Mouse (Mus musculus) mouse embryonic stem cell (cell line): ENCODE data around the gene Rras.

Experiments used
- in situ Hi-C, 2 experiments: fragments of 300-500 bp; cut with MboI; formaldehyde crosslinking; loops; 1 replicate in 1 of 2; 3 replicates in 1 of 2; pipeline ENCODE4 v1.14.3; 2019 to 2020; ENCODE audit warnings: low sequenced_read_pairs in 2 of 2, low pct_unique_long_range_greater_than_20kb in 1 of 2, mixed read lengths in 1 of 2; ENCODE audit not compliant: unreplicated experiment in 1 of 2

The Rras gene

DNA sequence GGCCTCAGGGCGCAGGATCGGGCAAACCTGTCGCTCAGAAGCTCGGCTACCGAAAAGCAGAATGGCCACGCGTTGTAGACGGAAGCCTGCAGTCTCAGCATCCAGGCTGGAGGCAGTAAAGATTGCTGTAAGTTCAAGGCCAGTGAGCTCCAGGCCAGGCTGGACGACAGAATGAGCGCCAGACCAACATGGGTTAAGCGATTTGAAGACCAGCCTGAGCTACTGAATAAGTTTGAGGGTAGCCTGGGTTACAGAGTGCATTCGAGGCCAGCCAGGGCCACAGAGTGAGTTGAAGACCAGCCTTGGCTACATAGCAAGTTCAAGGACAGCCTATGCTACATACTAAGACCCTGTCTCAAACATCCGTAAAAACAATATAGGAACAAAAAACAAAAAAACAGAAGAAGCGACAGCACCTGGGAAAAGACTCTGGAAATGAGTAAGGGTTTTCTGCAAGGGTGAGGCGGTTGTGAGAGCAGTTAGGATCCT lies 19.8 kb upstream of the Rras start:
- in situ Hi-C loops, result no loop called here

DNA sequence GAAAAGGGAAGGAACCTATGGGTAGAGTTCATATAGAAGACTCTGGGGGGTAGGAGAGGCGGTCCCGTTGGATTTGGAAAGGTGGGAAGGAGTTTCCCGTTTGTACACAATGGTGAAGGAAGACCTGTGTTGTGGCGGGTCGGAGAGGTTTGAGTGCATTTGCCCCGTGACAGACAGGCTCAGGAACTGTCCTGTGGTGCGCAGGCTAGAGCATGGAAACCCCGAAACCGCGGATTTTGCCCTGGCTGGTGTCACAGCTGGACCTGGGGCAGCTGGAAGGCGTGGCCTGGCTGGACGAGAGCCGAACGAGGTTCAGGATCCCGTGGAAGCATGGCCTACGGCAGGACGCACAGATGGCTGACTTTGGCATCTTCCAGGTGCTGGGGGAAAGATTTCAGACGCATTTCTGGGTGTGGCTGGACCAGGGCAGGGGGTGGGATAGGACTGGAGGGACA lies 19.2 kb upstream of the Rras start, which contains the start of gene Bcl2l12:
TSS of gene Bcl2l12 (minus strand) at position 212 of the 455 bp plus-strand sequence.
- in situ Hi-C loops, result no loop called here

DNA sequence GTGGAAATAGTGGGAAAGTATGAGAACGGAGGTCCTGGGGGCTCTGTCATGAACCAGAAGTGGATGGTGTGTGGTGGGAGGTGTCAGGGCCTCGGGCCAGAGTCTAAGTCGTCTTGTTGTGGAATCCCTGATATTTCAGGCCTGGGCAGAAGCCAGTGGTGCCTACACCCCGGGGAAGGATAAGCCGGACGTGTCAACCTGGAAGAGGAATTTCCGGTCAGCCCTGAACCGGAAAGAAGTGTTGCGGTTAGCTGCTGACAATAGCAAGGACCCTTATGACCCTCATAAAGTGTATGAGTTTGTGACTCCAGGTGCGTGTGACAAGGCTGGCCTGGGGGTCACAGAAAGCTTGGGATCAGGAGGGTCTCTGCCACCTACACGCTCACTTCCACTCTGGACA lies 18.0 kb upstream of the Rras start:
- in situ Hi-C loops, result no loop called here

DNA sequence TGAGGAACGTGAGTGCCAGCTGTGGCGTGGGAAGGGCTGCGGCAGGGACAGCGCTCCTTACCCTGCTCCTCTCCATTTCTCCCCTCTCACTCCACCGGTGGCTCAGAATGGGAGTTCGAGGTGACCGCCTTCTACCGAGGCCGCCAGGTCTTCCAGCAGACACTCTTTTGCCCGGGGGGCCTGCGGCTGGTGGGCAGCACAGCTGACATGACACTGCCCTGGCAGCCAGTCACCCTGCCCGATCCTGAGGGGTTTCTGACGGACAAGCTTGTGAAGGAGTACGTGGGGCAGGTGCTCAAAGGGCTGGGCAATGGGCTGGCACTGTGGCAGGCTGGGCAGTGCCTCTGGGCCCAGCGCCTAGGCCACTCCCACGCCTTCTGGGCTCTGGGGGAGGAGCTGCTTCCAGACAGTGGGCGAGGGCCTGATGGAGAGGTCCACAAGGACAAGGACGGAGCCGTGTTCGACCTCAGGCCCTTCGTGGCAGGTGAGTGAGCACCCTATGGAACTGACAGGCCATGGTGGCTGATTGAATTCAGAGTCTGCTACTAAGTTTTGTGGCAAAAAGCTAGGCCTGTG lies 17.1 kb upstream of the Rras start:
- in situ Hi-C loops, result no loop called here

DNA sequence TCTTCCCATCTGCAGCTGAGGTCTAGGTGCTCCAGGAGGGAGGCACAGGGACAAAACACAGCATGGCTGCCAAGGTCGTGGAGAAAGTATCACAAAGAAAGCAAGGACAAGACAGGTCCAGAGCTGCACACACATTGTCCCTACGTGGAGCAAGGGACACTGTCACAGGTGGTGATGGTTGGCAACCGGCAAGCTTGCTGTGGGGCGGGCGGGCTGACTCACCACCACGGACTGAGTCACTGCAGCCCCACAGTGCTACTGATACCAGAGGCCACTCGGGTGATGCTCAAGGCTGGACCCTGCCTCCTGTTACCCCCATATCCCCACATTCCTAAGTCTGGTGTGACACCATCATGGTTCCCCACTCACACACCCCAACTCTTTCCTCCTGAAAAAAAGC lies 15.3 kb upstream of the Rras start:
- in situ Hi-C loops, result no loop called here

DNA sequence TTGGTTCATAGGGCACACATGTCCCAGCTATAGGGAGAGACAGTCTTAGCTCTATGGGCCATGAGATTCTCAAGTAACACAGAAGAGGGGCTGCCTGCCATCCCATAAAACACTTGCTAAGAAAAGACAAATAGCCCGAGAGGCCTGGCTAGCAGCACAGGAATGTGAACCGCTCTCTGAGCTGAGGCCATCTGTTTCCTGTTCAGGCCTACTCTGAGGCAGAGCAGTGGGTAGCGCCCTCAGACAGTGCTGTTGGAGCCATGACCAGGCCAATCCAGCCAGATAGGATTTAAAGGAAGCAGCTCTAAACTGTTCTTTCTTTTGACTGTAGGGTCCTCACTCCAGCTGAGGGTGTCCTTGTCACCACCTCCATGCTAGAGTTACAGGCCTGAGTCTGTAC lies 13.2 kb upstream of the Rras start:
- in situ Hi-C loops, result no loop called here

DNA sequence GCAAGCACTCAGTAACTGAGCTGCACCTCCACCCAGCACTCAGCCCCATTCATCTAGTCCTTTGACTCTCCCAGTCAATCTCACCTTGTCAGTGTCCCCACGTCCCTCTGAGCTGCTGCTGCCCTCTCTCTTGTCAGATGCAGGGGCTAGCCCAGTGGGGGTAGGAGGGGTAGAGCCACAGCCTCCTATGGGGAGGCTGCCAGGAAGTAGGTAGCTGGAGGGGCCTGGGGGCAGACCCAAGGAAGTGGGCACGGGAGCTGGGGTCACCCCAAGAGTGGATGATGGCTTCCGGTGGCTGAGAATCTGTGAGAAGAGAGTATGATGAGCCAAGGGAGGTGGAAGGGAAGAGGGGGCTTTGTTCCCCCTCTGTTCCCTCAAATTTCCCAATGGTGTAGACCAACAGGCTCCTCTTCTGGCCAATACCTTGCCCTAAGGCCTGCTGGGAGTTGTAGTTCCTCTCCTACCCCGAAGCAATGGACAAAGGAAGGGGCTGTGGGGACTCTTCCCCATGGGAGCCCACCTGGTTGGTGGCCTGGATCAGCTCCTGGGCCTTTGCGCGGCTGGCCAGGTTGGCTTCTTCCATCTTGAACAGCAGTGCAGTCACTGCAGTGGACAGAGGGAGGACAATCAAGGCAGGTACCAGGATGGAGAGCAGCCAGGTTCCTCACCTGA lies 12.3 kb upstream of the Rras start:
- in situ Hi-C loops, result no loop called here

DNA sequence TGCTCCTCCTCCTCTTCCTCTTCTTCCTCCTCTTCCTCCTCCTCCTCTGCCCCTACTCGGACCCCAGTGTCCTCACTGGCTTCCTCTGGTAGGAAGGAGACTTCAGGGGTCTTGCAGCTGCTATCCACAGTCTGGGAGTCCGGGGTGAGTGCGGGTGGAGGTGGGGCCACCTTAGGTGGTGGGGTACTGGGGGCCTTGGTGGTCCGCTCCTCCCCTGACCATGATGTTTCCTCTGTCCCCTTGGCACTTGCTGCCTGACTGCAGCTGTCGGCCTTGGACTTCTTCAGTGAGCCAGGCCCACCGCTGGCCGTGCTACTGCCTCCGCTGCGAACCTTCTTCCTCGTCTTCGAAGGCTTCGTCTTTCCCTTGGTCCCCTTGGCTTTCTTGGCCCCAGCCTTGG lies 11.3 kb upstream of the Rras start:
- in situ Hi-C loops, result no loop called here

DNA sequence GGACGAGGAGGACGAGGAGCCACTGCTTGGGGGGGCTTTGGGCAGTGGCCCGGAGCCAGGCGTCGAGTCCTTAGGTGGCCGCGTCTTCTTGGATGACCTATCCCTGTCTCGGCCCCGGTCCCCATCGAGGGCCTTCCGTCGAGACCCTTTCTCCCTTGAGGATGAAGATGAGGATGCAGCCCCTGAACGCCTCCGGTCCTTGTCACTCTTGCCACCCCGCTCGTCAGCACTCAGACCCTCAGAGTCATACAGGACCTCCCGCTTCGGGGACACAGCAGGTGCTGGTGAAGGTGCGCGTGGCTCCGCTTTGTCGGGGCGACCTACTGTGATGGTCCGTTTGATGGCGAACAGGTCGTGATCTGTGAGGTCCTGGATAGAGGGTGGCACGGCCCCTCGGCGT lies 10.6 kb upstream of the Rras start:
- in situ Hi-C loops, result no loop called here

DNA sequence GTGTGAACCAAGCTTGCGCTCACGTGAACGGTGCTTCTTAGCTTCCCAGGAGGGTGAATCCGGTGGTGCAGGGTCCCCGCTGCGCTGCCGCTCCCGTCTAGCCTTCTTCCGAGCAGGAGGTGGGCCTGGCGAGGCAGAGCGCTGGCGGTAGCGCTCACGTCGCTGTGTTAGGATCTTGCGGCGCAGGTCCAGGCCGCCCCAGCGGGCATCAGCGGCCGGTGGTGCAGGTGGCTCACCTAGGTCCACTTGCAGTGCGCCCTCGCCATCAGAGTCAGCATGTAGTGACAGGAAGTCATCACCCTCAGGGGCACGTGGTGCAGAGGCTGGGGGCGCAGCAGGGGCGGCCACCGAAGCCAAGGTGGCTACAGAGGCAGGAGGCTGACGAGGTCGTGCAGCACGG lies 9.9 kb upstream of the Rras start:
- in situ Hi-C loops, result no loop called here

DNA sequence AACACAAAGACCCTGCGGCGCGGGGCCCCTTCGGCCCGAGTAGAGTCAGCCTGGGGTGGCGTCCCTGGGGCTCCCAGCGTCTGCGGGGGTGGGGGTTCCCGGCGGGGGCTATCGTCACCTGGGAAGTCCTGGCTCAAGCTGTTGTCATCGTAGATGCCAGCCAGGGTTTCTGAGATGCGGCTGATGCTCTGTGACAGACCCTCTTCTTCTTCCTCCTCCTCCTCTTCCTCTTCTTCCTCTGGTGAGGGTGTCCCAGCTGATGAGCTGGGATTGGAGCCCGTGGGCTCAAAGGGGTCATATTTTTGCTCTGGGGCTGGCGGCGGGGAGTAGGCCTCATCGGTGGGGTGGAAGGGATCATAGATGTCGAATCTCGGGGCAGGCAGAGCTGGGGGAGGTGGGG lies 9.3 kb upstream of the Rras start:
- in situ Hi-C loops, result no loop called here

DNA sequence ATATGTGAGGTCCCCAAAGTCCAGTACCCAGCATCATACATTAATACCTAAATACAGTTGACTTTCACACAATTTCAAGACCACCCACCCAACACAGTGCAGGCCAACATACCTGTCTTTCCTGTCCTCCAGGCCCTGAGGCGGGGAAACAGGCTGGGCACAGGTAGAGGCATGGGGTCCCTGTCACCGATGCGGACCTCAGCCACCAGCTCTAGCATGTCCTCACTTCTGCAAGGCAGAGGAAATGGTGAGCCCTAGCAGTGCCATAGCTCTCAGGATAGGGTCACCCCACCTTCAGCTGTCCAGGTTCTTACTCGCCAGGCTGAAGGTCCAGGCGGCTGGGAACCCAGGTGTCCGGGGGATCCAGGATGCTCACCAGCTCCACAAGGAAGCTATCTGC lies 5.8 kb upstream of the Rras start:
- in situ Hi-C loops, result no loop called here

DNA sequence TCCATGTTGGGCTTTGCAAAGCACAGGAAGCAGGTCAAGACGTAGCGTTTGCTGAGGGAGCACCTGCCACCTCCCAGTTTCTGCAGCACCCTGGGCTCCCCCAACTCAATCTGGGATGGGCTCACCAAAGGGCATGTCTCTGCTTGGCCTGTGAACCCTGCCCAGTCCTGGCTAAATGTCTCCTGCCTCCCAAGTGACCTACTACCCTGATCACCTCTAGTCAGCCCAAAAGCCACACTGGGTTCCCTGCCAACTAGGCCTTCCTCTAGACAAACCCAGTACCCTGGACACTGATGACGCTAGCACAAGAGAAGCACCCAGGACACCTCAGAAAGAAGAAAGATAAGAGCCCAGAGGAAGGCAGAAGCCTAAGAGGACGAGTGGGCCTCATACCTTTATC lies 4.9 kb upstream of the Rras start:
- in situ Hi-C loops, result no loop called here

DNA sequence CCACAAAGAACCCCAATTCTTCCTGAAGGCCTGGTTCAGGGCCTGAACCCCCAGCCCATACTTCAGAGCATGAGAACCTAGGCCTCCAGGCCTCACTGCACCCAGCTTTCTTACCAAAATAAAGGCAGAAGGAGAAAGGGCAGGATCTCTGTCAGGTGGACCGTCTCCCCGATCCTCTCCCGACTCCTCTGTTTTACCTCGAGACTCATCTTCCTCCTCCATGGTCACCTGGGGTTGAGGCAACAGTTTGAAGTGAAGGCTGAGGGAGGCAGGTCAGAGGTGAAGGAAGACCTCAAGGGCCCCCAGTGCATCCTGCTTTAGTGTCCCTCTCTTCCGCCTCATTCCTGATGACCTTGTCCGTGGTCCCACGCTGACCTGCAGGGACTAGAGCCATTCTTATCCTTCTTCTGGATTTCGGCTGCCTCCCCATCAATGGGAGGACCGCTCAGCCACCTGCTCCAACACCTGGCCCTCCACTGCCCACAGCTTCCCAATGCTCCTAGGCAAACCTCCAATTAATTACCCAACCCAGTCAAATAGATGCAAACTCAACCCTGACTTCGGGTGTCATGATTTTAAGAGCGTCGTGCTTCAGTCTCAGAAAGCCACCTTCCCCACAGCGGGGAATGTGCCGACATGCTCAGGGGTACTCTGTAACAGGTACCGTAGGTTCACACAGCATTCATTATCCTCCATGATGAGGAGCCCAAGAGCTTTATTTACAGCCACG lies 4.2 kb upstream of the Rras start:
- in situ Hi-C loops, result no loop called here

DNA sequence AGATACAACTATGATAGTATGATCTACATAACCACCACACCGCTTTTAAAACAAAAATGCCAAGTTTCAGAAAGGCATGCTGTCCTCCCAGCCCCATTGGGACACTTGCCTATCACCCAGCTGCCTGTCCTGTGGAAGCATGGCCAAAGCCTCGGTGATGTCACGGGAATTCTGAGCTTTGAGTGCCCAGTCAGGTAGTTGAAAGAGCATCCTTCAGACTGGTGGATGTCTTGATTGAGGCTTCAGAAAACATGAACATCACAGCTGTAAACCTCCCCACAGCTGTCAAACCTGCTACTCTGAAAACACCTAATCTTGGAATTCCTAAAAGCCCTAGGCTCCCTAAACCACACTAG lies 3.7 kb upstream of the Rras start:
- in situ Hi-C loops, result no loop called here

DNA sequence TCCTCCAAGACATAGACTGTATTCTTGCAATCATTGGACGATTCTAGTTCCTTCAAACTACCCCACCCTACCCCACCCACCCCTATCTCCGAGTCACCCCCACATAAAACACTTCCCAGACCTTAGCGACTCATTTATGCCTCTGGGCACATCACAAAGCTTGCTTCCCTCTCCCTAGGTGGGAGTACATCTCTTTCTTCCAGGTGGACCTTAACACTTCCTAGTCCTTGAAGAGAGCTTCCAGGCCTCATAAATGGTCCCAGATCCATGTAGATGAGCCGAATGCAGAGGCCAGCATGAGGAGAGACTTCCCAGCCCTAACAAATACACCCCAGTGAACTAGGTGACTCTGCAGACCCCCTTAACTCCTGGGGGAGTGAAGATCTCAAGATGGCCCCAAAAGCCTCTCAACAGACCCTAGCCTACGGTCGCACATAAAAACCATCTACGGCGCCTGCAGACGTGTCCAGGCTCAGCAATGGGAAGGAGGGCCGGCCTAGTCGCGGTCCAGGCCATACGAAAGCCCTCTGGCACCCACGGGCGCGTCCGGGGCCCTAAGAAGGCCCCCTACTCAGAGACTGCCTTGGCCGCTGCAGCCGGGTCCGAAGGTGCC lies 2.3 kb upstream of the Rras start:
- in situ Hi-C loops, result no loop called here

DNA sequence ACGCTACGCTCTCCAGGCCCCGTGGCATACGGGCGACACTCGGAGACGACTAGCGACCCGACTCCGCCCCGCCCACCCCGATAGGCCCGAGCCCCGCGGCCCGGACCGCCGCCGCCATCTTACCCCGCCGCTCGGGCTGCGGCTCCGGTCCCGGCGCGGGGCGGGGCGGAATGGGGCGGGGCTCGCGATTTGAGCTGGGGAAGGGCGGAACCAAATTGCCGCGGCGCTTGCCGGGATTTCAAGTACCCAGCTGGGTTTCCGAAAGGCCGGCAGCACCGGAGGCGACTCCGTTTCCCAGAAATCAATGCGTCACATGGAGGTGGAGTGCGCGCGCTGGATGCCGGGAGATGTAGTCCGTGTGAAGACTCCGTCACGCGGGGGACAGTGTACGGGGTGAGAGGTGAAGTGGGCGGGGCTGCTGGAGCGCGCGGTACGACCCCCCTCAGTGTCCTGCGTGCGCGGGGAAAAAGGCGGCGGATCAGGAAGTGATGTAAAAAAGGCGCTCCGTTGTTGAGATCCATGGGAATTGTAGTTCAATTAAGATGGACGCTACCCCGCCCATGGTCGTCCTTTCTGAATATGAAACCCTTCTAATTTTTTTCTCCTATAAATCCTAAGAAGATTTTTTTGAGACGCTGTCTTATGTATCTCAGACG lies 1.7 kb upstream of the Rras start, which contains the start of gene Scaf1:
TSS of gene Scaf1 (minus strand) at position 407 of the 656 bp plus-strand sequence.
- in situ Hi-C loops, result no loop called here

DNA sequence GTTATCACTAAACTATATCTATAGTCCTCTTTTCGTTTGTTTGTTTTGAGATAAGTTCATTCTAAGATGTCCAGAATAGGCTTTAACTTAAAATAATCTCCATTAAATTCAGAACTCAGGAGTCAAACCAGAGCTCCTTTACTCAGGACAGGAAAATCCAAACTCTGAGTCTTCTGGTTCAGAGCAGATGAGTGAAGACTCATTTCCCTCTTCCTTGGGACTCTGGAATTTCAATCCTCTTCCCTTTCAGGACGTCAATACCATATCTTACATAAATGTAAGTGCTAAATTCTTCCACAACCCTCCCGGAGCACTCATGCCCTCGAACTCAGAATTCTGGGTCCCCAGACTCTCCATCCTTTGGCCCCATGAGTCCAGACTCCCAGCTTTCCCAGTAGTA lies 1.0 kb upstream of the Rras start:
- in situ Hi-C loops, result no loop called here

DNA sequence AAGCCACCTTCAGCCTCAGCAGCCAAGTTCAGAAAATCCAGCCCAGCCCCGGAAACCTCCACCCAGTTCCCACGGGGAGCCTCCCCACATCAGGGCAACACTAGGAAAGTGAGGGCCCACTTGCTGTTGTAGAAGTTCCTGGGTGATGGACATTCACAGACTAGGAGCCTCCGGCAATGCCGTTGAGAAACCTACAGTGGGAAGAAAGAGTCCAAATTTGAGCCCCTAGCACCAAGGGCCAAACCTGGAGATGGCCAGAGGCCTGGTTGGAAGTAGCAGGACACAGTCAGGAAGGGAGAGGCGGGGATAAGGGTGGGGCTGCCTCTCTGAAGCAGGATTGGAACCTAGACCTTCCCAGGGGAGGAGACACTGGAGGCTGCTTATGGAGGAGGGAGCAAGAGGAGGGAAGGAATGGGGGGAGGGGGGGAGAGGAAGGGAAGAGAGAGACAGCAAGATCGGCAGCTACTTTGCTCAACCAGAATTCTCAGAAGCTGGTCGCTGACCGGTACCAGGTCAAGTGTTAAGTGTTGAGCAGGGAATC lies 1.3 kb downstream of the Rras start:
- in situ Hi-C loops, result no loop called here
